Mouse (Mus musculus) stomach, embryonic 16.5 days (tissue): ENCODE measurements at regions not wholly inside any gene's neighbourhood (a gene's known extent, or its start where the extent isn't known, plus 50 kb on each side); places are given as distances from the start of the nearest gene placed in this dataset.

Source experiments
- ATAC-seq: fragments of 200-750 bp; cut with Nextera tagmentation; 2 replicates; pipeline ENCODE4 v1.8.0; 2017; ENCODE audit warnings: moderate number of reproducible peaks, moderate TSS enrichment; ENCODE audit not compliant: insufficient read depth, low FRiP score
- H3K27ac ChIP-seq: fragments of 300-500 bp; sonication (generic); 2 replicates; pipeline ENCODE4 v1.5.1; 2014; ENCODE audit warnings: low read length
- H3K27me3 ChIP-seq: fragments of 300-500 bp; sonication (generic); 2 replicates; pipeline ENCODE4 v1.6.1; 2014; ENCODE audit warnings: low read length, control low read depth, mixed read lengths; ENCODE audit not compliant: control insufficient read depth, insufficient read depth
- H3K36me3 ChIP-seq: fragments of 300-500 bp; sonication (generic); 2 replicates; pipeline ENCODE4 v1.6.1; 2014; ENCODE audit warnings: low read length; ENCODE audit not compliant: control insufficient read depth, insufficient read depth
- H3K4me1 ChIP-seq: fragments of 300-500 bp; sonication (generic); 2 replicates; pipeline ENCODE4 v1.6.1; 2014; ENCODE audit warnings: low read length, control low read depth, mixed read lengths; ENCODE audit not compliant: control insufficient read depth, insufficient read depth
- H3K4me2 ChIP-seq: fragments of 300-500 bp; sonication (generic); 2 replicates; pipeline ENCODE4 v1.6.1; 2014; ENCODE audit warnings: low read depth, low read length, mixed read lengths
- H3K4me3 ChIP-seq: fragments of 300-500 bp; sonication (generic); replicated peaks from 2 replicates; pipeline ENCODE4 v1.5.1; 2014; ENCODE audit warnings: mild to moderate bottlenecking, low read length
- H3K9ac ChIP-seq: fragments of 300-500 bp; sonication (generic); 2 replicates; pipeline ENCODE4 v1.6.1; 2014; ENCODE audit warnings: low read length
- H3K9me3 ChIP-seq: fragments of 300-500 bp; sonication (generic); replicated peaks from 2 replicates; pipeline ENCODE4 v1.6.1; 2016; ENCODE audit warnings: low read length, control low read depth; ENCODE audit not compliant: control insufficient read depth
- WGBS: fragments of 180-500 bp; shearing (Covaris S2); extraction: QIAGEN DNeasy Blood & Tissue Kit; methylation state at CpG from one replicate; pipeline ENCODE4 v1.1.7; 2014; 5-methylcytosine and 5-hydroxymethylcytosine counted together

DNA sequence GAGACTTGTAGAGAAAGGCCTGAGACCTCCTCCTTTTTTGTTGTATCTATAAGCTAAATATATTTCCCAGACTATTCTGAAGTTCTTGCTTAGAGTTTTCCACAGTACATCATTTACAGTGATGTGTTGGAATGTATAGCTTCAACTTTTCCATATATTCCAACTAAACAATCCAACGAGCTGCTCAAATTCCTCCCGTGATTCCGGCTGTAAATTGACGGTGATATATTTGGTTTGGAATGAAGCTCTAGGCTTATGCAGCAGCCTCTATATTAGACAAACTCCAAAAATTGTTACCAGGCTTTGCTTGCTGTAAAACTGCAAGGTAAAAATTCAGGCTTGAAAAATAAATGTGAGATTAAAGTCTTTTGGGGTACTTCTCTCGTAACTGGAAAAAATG is 112.7 kb upstream of the Klf12 start:
- H3K9me3 ChIP-seq, result no peaks in the 10 kb centered on the region
- H3K4me1 ChIP-seq, result no peaks in the 10 kb centered on the region
- H3K27ac ChIP-seq, result no peak overlapping the region
- H3K4me2 ChIP-seq, result no peak overlapping the region
- no peaks in the 10 kb centered on the region for H3K36me3 ChIP-seq
- no peak overlapping the region for H3K9ac ChIP-seq
- 50% methylated on average over 5 of the region's 5 CpGs for WGBS
- no peak; the same call in 1 of the 2 replicates for ATAC-seq
- H3K4me3 ChIP-seq, result no peak overlapping the region
- H3K27me3 ChIP-seq, result no peaks in the 10 kb centered on the region

DNA sequence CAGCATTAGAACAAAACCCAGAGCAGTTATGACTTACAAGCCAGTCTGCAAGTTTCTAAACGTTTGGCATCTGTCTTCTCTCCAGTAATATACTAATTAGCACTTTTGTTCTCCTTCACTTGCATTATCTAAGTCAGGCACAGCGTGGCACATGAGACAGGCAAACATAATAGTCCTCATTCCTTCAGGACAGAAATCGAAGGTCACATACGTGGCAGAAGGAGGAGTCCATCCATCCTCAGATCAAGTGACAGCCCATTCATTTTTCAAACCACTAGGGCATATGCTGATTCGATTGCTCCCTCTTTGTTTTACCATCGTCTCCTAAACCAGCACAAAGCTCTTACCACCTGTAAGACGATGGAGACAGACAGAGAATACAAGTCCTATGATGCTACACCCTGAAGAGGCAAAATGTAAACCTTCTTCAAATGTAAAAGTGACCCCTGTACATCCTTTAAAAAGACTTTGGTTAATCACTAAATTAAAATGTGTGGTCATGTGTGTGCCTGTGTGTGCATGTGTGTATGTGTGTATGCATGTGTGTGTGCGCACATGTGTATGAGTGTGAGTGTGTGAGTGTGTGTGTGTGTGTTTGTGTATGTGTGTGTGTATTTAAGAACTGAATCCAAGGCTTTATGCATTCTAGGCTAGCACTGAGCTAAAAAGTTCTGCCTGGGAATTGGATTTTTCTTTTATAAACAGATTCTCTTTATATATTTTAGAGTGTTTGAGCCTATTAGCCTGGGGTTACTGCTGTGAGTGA is 90.9 kb upstream of the Klf12 start:
- Histone ChIP-seq H3K4me2 (peak overlapping the region; percentile 5; the same call in 1 of the 2 replicates), H3K9me3 (no peaks in the 10 kb centered on the region; the same call in 1 of the 2 replicates), H3K4me3 (0 out of 2 replicates have a peak overlapping the region, but pooled peaks have one; percentile 5), H3K27me3 (no peaks in the 10 kb centered on the region), H3K36me3 (no peaks in the 10 kb centered on the region), H3K27ac (peak overlapping the region; percentile 32; the same call in 1 of the 2 replicates), H3K4me1 (no peaks in the 10 kb centered on the region), H3K9ac (no peak overlapping the region)
- ATAC-seq, result no peak
- WGBS, result 41% methylated on average over 8 of the region's 8 CpGs

DNA sequence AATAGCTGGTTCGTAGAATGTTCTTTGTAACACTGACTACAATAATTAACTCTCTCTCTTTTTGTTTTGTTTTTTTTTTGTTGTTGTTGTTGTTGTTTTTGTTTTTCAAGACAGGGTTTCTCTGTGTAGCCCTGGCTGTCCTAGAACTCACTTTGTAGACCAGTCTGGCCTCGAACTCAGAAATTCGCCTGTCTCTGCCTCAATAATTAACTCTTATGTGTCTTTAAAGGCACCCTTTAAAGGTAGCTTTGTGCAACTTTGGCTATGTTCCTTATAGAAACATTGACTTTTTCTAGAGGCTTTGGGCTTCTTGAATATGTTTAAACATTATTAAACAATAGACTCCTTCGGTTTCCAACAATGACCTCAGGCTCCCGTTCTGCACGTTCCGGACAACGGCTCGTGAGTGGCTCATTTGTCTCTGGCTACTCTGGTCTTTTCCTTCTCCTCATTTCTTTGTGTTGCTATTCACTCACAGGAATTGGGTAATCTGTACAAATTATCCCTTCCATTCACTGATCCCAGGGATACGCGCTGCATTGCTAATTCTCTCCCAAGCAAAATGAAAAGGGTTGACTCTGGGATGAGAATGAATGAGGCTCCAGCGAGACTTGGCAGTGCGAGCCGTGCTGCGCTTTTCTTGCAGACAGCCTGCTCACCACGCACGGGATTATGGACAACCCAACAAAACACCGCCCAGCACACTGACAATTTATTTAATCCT is 90.2 kb upstream of the Klf12 start:
- Histone ChIP-seq H3K36me3 (no peaks in the 10 kb centered on the region), H3K4me1 (no peaks in the 10 kb centered on the region), H3K4me3 (0 out of 2 replicates have a peak overlapping the region, but pooled peaks have one; percentile 5), H3K9ac (no peak overlapping the region), H3K9me3 (no peaks in the 10 kb centered on the region; the same call in 1 of the 2 replicates), H3K27me3 (no peaks in the 10 kb centered on the region), H3K4me2 (peak overlapping the region; percentile 5), H3K27ac (peak overlapping the region; percentile 32; the same call in 1 of the 2 replicates)
- 53% methylated on average over 18 of the region's 18 CpGs for WGBS
- peak; percentile 53; the same call in 1 of the 2 replicates for ATAC-seq

DNA sequence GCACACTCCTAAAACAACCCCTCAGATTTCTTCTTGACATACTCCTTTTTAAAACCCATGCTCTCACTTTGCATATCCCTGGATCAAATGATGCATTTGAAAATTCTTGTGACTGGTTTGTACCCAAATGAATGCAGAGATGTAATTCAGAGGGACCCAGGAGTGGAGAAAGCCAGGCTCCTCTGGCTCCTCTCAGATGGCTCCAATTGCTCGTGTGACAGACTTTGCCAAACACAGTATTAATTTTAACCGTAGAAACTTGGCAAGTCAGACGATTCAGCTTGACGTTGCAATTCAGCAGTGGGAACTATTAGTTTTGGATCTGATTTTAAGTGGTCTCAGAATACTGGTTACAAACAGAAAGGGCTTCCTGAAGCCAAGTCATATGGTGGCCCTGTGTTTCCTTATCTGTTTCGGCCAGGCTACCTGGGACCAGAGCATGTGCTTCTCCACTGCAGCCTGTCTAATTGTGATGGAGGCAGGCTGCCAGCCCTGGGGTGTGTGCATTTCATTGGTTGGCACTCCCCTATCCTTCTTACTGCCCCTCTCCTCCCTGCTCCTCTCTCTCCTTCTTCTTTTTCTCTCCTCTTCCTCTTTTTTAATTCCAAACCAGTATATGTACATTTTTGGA is 81.9 kb upstream of the Klf12 start:
- Histone ChIP-seq H3K4me2 (no peak overlapping the region), H3K4me1 (no peaks in the 10 kb centered on the region), H3K9me3 (no peaks in the 10 kb centered on the region), H3K27me3 (no peaks in the 10 kb centered on the region), H3K9ac (no peak overlapping the region), H3K36me3 (no peaks in the 10 kb centered on the region), H3K4me3 (no peak overlapping the region), H3K27ac (no peak overlapping the region)
- 59% methylated on average over 5 of the region's 5 CpGs for WGBS
- ATAC-seq, result no peak

DNA sequence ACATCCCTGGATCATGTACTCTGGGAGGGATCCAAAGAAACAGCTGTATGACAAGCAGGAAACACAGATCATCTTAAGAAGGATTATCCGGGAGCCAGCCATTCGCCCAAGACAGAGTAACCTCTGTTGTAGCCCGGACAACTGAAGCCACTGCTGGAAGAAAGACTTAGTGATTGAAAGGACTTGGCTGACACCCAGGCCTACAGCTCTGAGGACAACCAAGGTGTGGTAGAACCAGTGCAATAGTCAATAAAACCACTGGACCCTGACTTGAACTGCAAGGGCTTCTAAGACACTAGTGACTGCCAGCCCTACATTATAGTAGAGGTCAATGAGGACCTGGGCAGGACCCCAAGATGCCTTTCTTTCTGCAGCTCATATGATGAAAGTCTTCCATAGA is 78.3 kb upstream of the Klf12 start:
- 50% methylated on average over 3 of the region's 3 CpGs for WGBS

DNA sequence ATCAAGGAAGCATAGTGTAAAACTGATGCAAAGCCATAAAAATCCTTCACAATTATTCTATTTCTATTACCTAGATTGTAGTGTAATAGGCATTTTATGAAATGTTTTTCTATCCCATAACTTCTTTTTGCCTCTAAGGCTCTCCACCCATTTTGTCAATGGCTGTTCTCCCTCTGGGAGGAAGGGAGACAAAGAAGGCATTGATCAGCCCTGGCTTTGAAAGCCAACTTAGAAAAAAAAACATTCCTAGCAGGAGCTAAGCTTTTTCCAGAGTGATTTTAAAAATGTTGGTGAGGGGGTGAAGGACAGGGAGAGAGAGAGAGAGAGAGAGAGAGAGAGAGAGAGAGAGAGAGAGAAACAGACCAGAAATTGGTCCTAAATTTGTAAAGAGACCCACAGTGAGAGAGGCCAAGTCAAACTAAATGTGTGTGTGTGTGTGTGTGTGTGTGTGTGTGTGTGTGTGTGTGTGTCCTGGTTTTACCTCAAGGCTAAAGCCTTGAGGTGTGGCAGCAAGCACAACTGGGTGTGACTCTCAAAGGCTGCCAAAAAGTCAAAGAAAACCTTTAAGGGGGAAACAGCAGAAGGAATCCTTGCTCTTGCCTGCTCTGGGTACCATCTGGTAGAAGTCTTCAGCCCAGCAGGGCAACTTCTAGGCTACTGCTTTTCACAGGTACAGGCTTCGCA is 77.0 kb upstream of the Klf12 start:
- Histone ChIP-seq H3K27me3 (no peaks in the 10 kb centered on the region), H3K9me3 (no peaks in the 10 kb centered on the region), H3K27ac (no peak overlapping the region), H3K4me2 (no peak overlapping the region), H3K4me3 (no peak overlapping the region), H3K36me3 (no peaks in the 10 kb centered on the region), H3K4me1 (no peaks in the 10 kb centered on the region), H3K9ac (no peak overlapping the region)
- ATAC-seq, result no peak
- WGBS, result 92% methylated on average over 1 of the region's 1 CpGs

More for the DNA sequence above, 78.3 kb upstream of the Klf12 start:
- no peak for ATAC-seq
- Histone ChIP-seq H3K36me3 (no peaks in the 10 kb centered on the region), H3K4me3 (no peak overlapping the region), H3K9ac (no peak overlapping the region), H3K4me1 (no peaks in the 10 kb centered on the region), H3K4me2 (no peak overlapping the region), H3K9me3 (no peaks in the 10 kb centered on the region), H3K27ac (no peak overlapping the region), H3K27me3 (no peaks in the 10 kb centered on the region)

DNA sequence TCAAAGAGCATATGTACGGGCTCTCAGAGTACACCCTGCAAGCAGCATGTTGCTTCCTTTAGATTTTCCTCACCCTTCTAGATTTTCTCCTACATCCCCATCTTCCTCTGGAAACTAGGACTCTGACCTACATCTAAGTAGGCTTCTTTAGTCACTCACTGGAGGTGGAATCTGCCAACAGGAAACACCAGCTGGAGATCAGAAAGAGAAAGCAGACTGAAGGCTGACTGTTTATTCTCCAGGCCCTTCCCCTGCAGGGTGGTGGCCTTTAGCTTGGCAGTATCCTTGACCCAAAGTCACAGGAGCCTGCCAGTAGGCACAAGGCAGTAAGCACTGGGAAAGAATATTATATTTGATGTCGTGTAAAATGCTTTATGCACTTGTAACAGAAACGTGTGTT is 75.4 kb upstream of the Klf12 start:
- 67% methylated on average over 3 of the region's 3 CpGs for WGBS

DNA sequence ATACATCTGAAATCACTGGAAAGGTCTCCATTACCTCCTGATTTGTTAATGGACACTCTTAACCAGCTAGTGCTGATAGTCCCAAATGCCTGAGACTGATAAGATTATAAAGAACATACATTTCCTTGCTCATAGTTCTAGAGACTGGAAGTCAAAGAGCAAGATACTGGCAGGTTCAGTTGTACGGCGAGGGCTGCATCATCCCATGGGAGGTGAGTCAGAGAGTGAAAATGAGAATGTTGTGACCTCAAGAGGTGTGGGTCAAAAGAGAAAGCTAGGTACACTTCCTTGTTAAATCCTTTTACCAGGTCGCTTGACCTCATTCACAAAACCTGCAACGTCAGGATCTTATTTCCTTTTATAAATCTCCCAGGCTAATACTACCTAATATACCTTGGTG is 72.7 kb upstream of the Klf12 start:
- Histone ChIP-seq H3K9ac (no peak overlapping the region), H3K9me3 (no peaks in the 10 kb centered on the region), H3K4me2 (no peak overlapping the region), H3K27ac (no peak overlapping the region), H3K4me1 (no peaks in the 10 kb centered on the region), H3K27me3 (no peaks in the 10 kb centered on the region), H3K36me3 (no peaks in the 10 kb centered on the region), H3K4me3 (no peak overlapping the region)
- no peak for ATAC-seq
- WGBS, result 72% methylated on average over 4 of the region's 4 CpGs

More for the DNA sequence above, 75.4 kb upstream of the Klf12 start:
- no peaks in the 10 kb centered on the region for H3K27me3 ChIP-seq
- no peaks in the 10 kb centered on the region for H3K36me3 ChIP-seq
- H3K27ac ChIP-seq, result no peak overlapping the region
- H3K9ac ChIP-seq, result no peak overlapping the region
- H3K4me1 ChIP-seq, result no peaks in the 10 kb centered on the region
- no peak overlapping the region for H3K4me2 ChIP-seq
- no peak for ATAC-seq
- no peaks in the 10 kb centered on the region for H3K9me3 ChIP-seq
- H3K4me3 ChIP-seq, result no peak overlapping the region
